Mouse (Mus musculus) limb, embryonic 14.5 days (tissue): ENCODE data around the gene Hist1h3d. TPM values are rescaled to one million over a fixed set of nuclear protein-coding genes. Genes with fewer than 3 reads are reported as not detected.

Experiments
- ATAC-seq: fragments of 200-750 bp; cut with Nextera tagmentation; 2 replicates; pipeline ENCODE4 v1.8.0; 2017; ENCODE audit warnings: low read depth, moderate number of reproducible peaks, moderate TSS enrichment; ENCODE audit not compliant: low FRiP score
- DNase-seq: peaks from one replicate; pipeline ENCODE4 v3.0.0-alpha.2; 2015; ENCODE audit warnings: low spot score
- H3K27ac ChIP-seq: fragments of 300-500 bp; sonication (generic); replicated peaks from 2 replicates; pipeline ENCODE4 v1.5.1; 2014; ENCODE audit warnings: low read depth, mild to moderate bottlenecking, low read length, moderate library complexity, mixed read lengths
- H3K27me3 ChIP-seq: fragments of 300-500 bp; sonication (generic); 2 replicates; pipeline ENCODE4 v1.6.1; 2014; ENCODE audit warnings: low read length, mixed read lengths; ENCODE audit not compliant: control insufficient read depth, insufficient read depth
- H3K36me3 ChIP-seq: fragments of 300-500 bp; sonication (generic); 2 replicates; pipeline ENCODE4 v1.6.1; 2014; ENCODE audit warnings: mild to moderate bottlenecking, low read length, moderate library complexity, mixed read lengths; ENCODE audit not compliant: control insufficient read depth, insufficient read depth
- H3K4me1 ChIP-seq: fragments of 300-500 bp; sonication (generic); 2 replicates; pipeline ENCODE4 v1.6.1; 2014; ENCODE audit warnings: antibody characterized with exemption, low read length, mixed read lengths; ENCODE audit not compliant: control insufficient read depth, insufficient read depth
- H3K4me2 ChIP-seq: fragments of 300-500 bp; sonication (generic); replicated peaks from 2 replicates; pipeline ENCODE4 v1.6.1; 2014; ENCODE audit warnings: low read depth, mild to moderate bottlenecking, low read length, moderate library complexity; ENCODE audit not compliant: severe bottlenecking
- H3K4me3 ChIP-seq: fragments of 300-500 bp; sonication (generic); replicated peaks from 2 replicates; pipeline ENCODE4 v1.5.1; 2014; ENCODE audit warnings: low read length
- H3K9ac ChIP-seq: fragments of 300-500 bp; sonication (generic); 2 replicates; pipeline ENCODE4 v1.6.1; 2014; ENCODE audit warnings: mild to moderate bottlenecking, low read depth, low read length, moderate library complexity; ENCODE audit not compliant: severe bottlenecking
- H3K9me3 ChIP-seq: fragments of 300-500 bp; sonication (generic); 2 replicates; pipeline ENCODE4 v1.6.1; 2016; ENCODE audit warnings: low read length; ENCODE audit not compliant: control insufficient read depth
- POLR2A ChIP-seq: fragments of 200-500 bp; IDR thresholded peaks from 2 replicates; pipeline ENCODE4 v1.8.0; 2012; ENCODE audit warnings: inconsistent platforms, mild to moderate bottlenecking, moderate library complexity, borderline replicate concordance; ENCODE audit not compliant: insufficient read depth, insufficient read length; ENCODE audit errors: extremely low read depth
- WGBS: fragments of 180-500 bp; shearing (Covaris S2); extraction: QIAGEN DNeasy Blood & Tissue Kit; methylation state at CpG from one replicate; pipeline ENCODE4 v1.1.7; 2014; 5-methylcytosine and 5-hydroxymethylcytosine counted together
- polyA plus RNA-seq, 2 experiments: library from polyadenylated mRNA; depleted of rRNA in 1 of 2; stranded (reverse) in 1 of 2; unstranded in 1 of 2; fragments of >200 nt; fragmentation: Nextera tagmentation in 1 of 2; extraction: Ambion mirVana in 1 of 2; gene quantifications; 2 replicates each; pipeline versions ENCODE4 v1.2.1 to v1.2.3; 2012 to 2014

The Hist1h3d gene
- polyA plus RNA-seq, 2 experiments: 6.8 to 30.0 TPM

- ATAC-seq: no peak
- no peak overlapping the region for H3K4me3 ChIP-seq
- TF ChIP-seq POLR2A: no peak
- no peak for DNase-seq
- H3K27me3 ChIP-seq: no peaks in the 10 kb centered on the region
- 61% methylated on average over 5 of the region's 5 CpGs for WGBS
- H3K36me3 ChIP-seq: no peaks in the 10 kb centered on the region
- H3K4me1 ChIP-seq: peaks cover 8% of the 10 kb centered on the region; the same call in 1 of the 2 replicates
- H3K9me3 ChIP-seq: no peaks in the 10 kb centered on the region
- peak overlapping the region; percentile 50 for H3K27ac ChIP-seq
- H3K4me2 ChIP-seq: no peak overlapping the region
- no peak overlapping the region for H3K9ac ChIP-seq
These were observed 17.6 kb downstream of the Hist1h3d start for GRCm38 (mm10) chr13:23593051-23593770.

- no peak overlapping the region for H3K4me2 ChIP-seq
- H3K27ac ChIP-seq: no peak overlapping the region
- H3K27me3 ChIP-seq: no peaks in the 10 kb centered on the region
- no peak for TF ChIP-seq POLR2A
- peaks cover 8% of the 10 kb centered on the region; the same call in 1 of the 2 replicates for H3K4me1 ChIP-seq
- no peak for ATAC-seq
- 78% methylated on average over 2 of the region's 2 CpGs for WGBS
- no peaks in the 10 kb centered on the region for H3K36me3 ChIP-seq
- DNase-seq: no peak
- no peak overlapping the region for H3K4me3 ChIP-seq
- no peaks in the 10 kb centered on the region for H3K9me3 ChIP-seq
- no peak overlapping the region for H3K9ac ChIP-seq
These were observed 19.6 kb downstream of the Hist1h3d start for GRCm38 (mm10) chr13:23595185-23595584.

- H3K36me3 ChIP-seq: no peaks in the 10 kb centered on the region
- no peak overlapping the region for H3K27ac ChIP-seq
- WGBS: 72% methylated on average over 7 of the region's 7 CpGs
- no peak overlapping the region for H3K4me3 ChIP-seq
- DNase-seq (no peak), ATAC-seq (no peak)
- H3K9me3 ChIP-seq: no peaks in the 10 kb centered on the region
- H3K9ac ChIP-seq: no peak overlapping the region
- no peak overlapping the region for H3K4me2 ChIP-seq
- no peaks in the 10 kb centered on the region for H3K27me3 ChIP-seq
- H3K4me1 ChIP-seq: peaks cover 8% of the 10 kb centered on the region; the same call in 1 of the 2 replicates
- TF ChIP-seq POLR2A: no peak
These were observed 20.2 kb downstream of the Hist1h3d start for GRCm38 (mm10) chr13:23595622-23596372.

- Histone ChIP-seq H3K4me3 (no peak overlapping the region), H3K9ac (no peak overlapping the region), H3K36me3 (no peaks in the 10 kb centered on the region), H3K9me3 (no peaks in the 10 kb centered on the region), H3K27ac (no peak overlapping the region), H3K4me1 (peaks cover 4% of the 10 kb centered on the region; the same call in 1 of the 2 replicates), H3K4me2 (no peak overlapping the region), H3K27me3 (no peaks in the 10 kb centered on the region)
- peak; percentile 60; the same call in 1 of the 2 replicates for ATAC-seq
- TF ChIP-seq POLR2A: no peak
- 7% methylated on average over 9 of the region's 9 CpGs for WGBS
- DNase-seq: peak; percentile 85
These were observed 22.4 kb downstream of the Hist1h3d start for GRCm38 (mm10) chr13:23597957-23598356.

GRCm38 (mm10) chr13:23603182-23603699, 27.7 kb downstream of the Hist1h3d start:
- no peak for TF ChIP-seq POLR2A
- H3K9me3 ChIP-seq: no peaks in the 10 kb centered on the region
- no peak overlapping the region for H3K27ac ChIP-seq
- 75% methylated on average over 7 of the region's 7 CpGs for WGBS
- no peaks in the 10 kb centered on the region for H3K27me3 ChIP-seq
- H3K36me3 ChIP-seq: no peaks in the 10 kb centered on the region
- no peaks in the 10 kb centered on the region for H3K4me1 ChIP-seq
- H3K4me3 ChIP-seq: no peak overlapping the region
- H3K9ac ChIP-seq: no peak overlapping the region
- H3K4me2 ChIP-seq: no peak overlapping the region
- DNase-seq (no peak), ATAC-seq (no peak)
